Mouse (Mus musculus) B cell, adult 67 days (primary cell): ENCODE results near the gene Sh2d7. TPM values are rescaled to one million over a fixed set of nuclear protein-coding genes. Genes with fewer than 3 reads are reported as not detected.

ENCODE experiments used
- total RNA-seq, 2 experiments: library from RNA; stranded (reverse); gene quantifications; 4 replicates each; pipeline ENCODE4 v1.2.4; 2023

Sh2d7 gene
- total RNA-seq = not detected

GRCm38 (mm10) chr9:54538684-54539083 lies at the start of gene Sh2d7:
Gene Sh2d7, plus strand, starts transcription at chr9:54538984.

GRCm38 (mm10) chr9:54501453-54502110 lies 37.2 kb upstream of the Sh2d7 start, which contains the start of gene Dmxl2:
Gene Dmxl2, minus strand, starts transcription at chr9:54501626.

GRCm38 (mm10) chr9:54559771-54560471 lies 21.1 kb downstream of the Sh2d7 start, which contains the start of gene Cib2:
Gene Cib2, minus strand, starts transcription at chr9:54560218.

GRCm38 (mm10) chr9:54586199-54587061 lies 47.6 kb downstream of the Sh2d7 start, which contains the start of gene Idh3a:
Gene Idh3a, plus strand, starts transcription at chr9:54586334.

Other genes starting within 250 kb of the Sh2d7 start
- gene Dmxl2, start 37.4 kb upstream of the Sh2d7 start, total RNA-seq = under 1 TPM; 0.33 to 0.52 TPM
- 1 to 10 TPM; 1.9 to 2.5 TPM for gene Cib2, start 21.2 kb downstream of the Sh2d7 start, total RNA-seq
- gene Idh3a, start 47.4 kb downstream of the Sh2d7 start, total RNA-seq = 10 to 100 TPM; 33.0 to 44.5 TPM
- under 1 TPM; 0.17 to 0.39 TPM for gene Acsbg1, start 122.9 kb downstream of the Sh2d7 start, total RNA-seq
- 1 to 10 TPM; 1.5 to 1.9 TPM for gene Dnaja4, start 159.9 kb downstream of the Sh2d7 start, total RNA-seq
- gene Wdr61, start 195.5 kb downstream of the Sh2d7 start, total RNA-seq = 10 to 100 TPM; 53.3 to 55.1 TPM
- gene Crabp1, start 225.8 kb downstream of the Sh2d7 start, total RNA-seq = not detected